Mouse (Mus musculus) myocyte (in vitro differentiated cells): ENCODE results near the gene Gdf15. TPM values are rescaled to one million over a fixed set of nuclear protein-coding genes. Genes with fewer than 3 reads are reported as not detected.

Experiments used
- H3K27me3 ChIP-seq: one replicate; pipeline ENCODE4 v1.6.1; 2011; ENCODE audit not compliant: control insufficient read depth, insufficient read depth, insufficient read length
- H3K36me3 ChIP-seq: one replicate; pipeline ENCODE4 v1.6.1; 2011; ENCODE audit not compliant: control insufficient read depth, insufficient read depth
- H3K4me2 ChIP-seq: one replicate; pipeline ENCODE4 v1.6.1; 2011; ENCODE audit warnings: low read depth, control low read depth
- H3K4me3 ChIP-seq: one replicate; pipeline ENCODE4 v1.5.1; 2011; ENCODE audit warnings: mild to moderate bottlenecking, control low read depth, moderate library complexity
- H3K79me2 ChIP-seq: one replicate; pipeline ENCODE4 v1.6.1; 2011; ENCODE audit not compliant: control insufficient read depth, insufficient read depth
- H3ac ChIP-seq: one replicate; pipeline ENCODE4 v1.6.1; 2011; ENCODE audit not compliant: control insufficient read depth, insufficient read length
- CEBPB ChIP-seq: IDR thresholded peaks from 2 replicates; pipeline ENCODE4 v1.6.1; 2011; ENCODE audit warnings: mild to moderate bottlenecking, moderate library complexity; ENCODE audit not compliant: poor library complexity, insufficient read depth, severe bottlenecking
- E2F4 ChIP-seq: IDR thresholded peaks from one replicate; pipeline ENCODE4 v1.6.1; 2011; ENCODE audit warnings: mild to moderate bottlenecking, control low read depth, moderate library complexity; ENCODE audit not compliant: insufficient read depth
- MAX ChIP-seq: IDR thresholded peaks from one replicate; pipeline ENCODE4 v1.6.1; 2011; ENCODE audit warnings: low read depth, mild to moderate bottlenecking, control low read depth
- MYOD1 ChIP-seq, 3 experiments: IDR thresholded peaks; one replicate each; pipeline ENCODE4 v1.6.1; 2011; ENCODE audit warnings: control low read depth in 2 of 3, low read depth in 2 of 3, mild to moderate bottlenecking in 2 of 3, moderate library complexity in 1 of 3; ENCODE audit not compliant: insufficient read length in 2 of 3, control insufficient read depth in 1 of 3
- MYOG ChIP-seq, 3 experiments: IDR thresholded peaks; one replicate each; pipeline ENCODE4 v1.6.1; 2011; ENCODE audit warnings: control low read depth in 2 of 3, low read depth in 2 of 3, mild to moderate bottlenecking in 2 of 3; ENCODE audit not compliant: insufficient read length in 2 of 3, control insufficient read depth in 1 of 3, insufficient read depth in 1 of 3
- POLR2A ChIP-seq: IDR thresholded peaks from one replicate; pipeline ENCODE4 v1.6.1; 2011; ENCODE audit warnings: low read depth, mild to moderate bottlenecking, control low read depth, moderate library complexity; ENCODE audit not compliant: insufficient read length
- POLR2AphosphoS2 ChIP-seq: IDR thresholded peaks from one replicate; pipeline ENCODE4 v1.6.1; 2011; ENCODE audit warnings: low read depth, control low read depth; ENCODE audit not compliant: insufficient read length
- REST ChIP-seq: IDR thresholded peaks from one replicate; pipeline ENCODE4 v1.6.1; 2011; ENCODE audit warnings: mild to moderate bottlenecking, control low read depth, moderate library complexity; ENCODE audit not compliant: insufficient read depth, insufficient read length
- SRF ChIP-seq: IDR thresholded peaks from one replicate; pipeline ENCODE4 v1.6.1; 2011; ENCODE audit warnings: low read depth; ENCODE audit not compliant: control insufficient read depth, insufficient read length
- TCF12 ChIP-seq: IDR thresholded peaks from one replicate; pipeline ENCODE4 v1.6.1; 2011; ENCODE audit warnings: mild to moderate bottlenecking, control low read depth; ENCODE audit not compliant: poor library complexity, insufficient read depth, severe bottlenecking
- TCF3 ChIP-seq: IDR thresholded peaks from one replicate; pipeline ENCODE4 v1.6.1; 2011; ENCODE audit warnings: low read depth, control low read depth; ENCODE audit not compliant: insufficient read length
- USF1 ChIP-seq: IDR thresholded peaks from one replicate; pipeline ENCODE4 v1.6.1; 2011; ENCODE audit warnings: low read depth, mild to moderate bottlenecking, control low read depth, moderate library complexity
- polyA plus RNA-seq: library from polyadenylated mRNA; unstranded; fragments of >200 nt; fragmentation: generic; extraction: Trizol; gene quantifications from one replicate; pipeline ENCODE4 v1.2.1, GENCODE M21; 2012; ENCODE audit warnings: missing spikeins

The Gdf15 gene
- polyA plus RNA-seq, 1 experiment, result 54.1 TPM

- Histone ChIP-seq H3K4me2 (no peak overlapping the region), H3K4me3 (no peak overlapping the region), H3K27me3 (no peaks in the 10 kb centered on the region), H3K79me2 (no peaks in the 10 kb centered on the region), H3K36me3 (peaks cover 9% of the 10 kb centered on the region), H3ac (no peak overlapping the region)
- no peak for TF ChIP-seq SRF
- TF ChIP-seq MAX, result no peak
- TF ChIP-seq E2F4, result no peak
- no peak for TF ChIP-seq CEBPB
- no peak for TF ChIP-seq POLR2AphosphoS2
- no peak for TF ChIP-seq TCF12
Observed at GRCm38 (mm10) chr8:70653226-70653625, 21.0 kb upstream of the Gdf15 start.

GRCm38 (mm10) chr8:70650351-70650750 lies 18.1 kb upstream of the Gdf15 start:
- Histone ChIP-seq H3ac (no peak overlapping the region), H3K4me2 (no peak overlapping the region), H3K27me3 (no peaks in the 10 kb centered on the region), H3K4me3 (no peak overlapping the region), H3K36me3 (peaks cover 5% of the 10 kb centered on the region), H3K79me2 (no peaks in the 10 kb centered on the region)
- TF ChIP-seq TCF3 (no peak), TCF12 (no peak), MAX (no peak), REST (no peak), MYOD1 (IDR thresholded peaks at IDR 0.05; ENCODE audit: control insufficient read depth in 1 of 3, insufficient read length in 2 of 3, low read depth in 2 of 3) (no peak), CEBPB (no peak), MYOG (IDR thresholded peaks at IDR 0.05; ENCODE audit: control insufficient read depth in 1 of 3, insufficient read depth in 1 of 3, insufficient read length in 2 of 3, low read depth in 2 of 3) (no peak), POLR2AphosphoS2 (no peak), USF1 (no peak), SRF (no peak), POLR2A (no peak), E2F4 (no peak)

DNA sequence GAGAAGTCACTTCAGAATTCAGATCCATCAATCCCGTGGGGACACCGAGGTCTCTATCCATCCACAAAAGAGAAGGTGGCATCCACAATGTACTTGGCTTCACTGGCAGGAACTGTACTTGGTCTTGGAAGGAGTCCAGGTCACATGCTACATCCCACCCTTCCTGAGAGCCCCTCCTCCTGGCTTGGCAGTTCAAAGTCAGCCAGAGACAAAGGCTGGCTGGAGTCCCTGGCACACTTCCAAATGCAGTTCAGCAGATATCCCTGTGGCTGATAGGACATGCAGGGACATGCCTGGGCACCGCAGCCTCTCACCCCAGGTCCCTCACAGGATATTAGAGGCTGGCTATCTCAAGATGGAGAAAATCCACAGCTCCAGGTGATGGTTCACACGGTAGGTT lies 17.1 kb upstream of the Gdf15 start:
- TF ChIP-seq MYOG (IDR thresholded peaks at IDR 0.05; ENCODE audit: control insufficient read depth in 1 of 3, insufficient read depth in 1 of 3, insufficient read length in 2 of 3, low read depth in 2 of 3) (no peak), POLR2AphosphoS2 (peak; percentile 37), USF1 (peak; percentile 67)
- no peak overlapping the region for H3K4me2 ChIP-seq
- H3K79me2 ChIP-seq, result no peaks in the 10 kb centered on the region
- H3ac ChIP-seq, result no peak overlapping the region
- H3K4me3 ChIP-seq, result no peak overlapping the region
- peaks cover 5% of the 10 kb centered on the region for H3K36me3 ChIP-seq
- H3K27me3 ChIP-seq, result no peaks in the 10 kb centered on the region

GRCm38 (mm10) chr8:70648921-70649320 lies 16.7 kb upstream of the Gdf15 start:
- Histone ChIP-seq H3K4me2 (no peak overlapping the region), H3K36me3 (peaks cover 5% of the 10 kb centered on the region), H3K27me3 (no peaks in the 10 kb centered on the region)

GRCm38 (mm10) chr8:70648164-70648442 lies 15.8 kb upstream of the Gdf15 start:
- Histone ChIP-seq H3K4me2 (no peak overlapping the region), H3K27me3 (no peaks in the 10 kb centered on the region), H3K4me3 (no peak overlapping the region), H3ac (no peak overlapping the region), H3K79me2 (no peaks in the 10 kb centered on the region), H3K36me3 (peaks cover 5% of the 10 kb centered on the region)
- TF ChIP-seq TCF12 (no peak), REST (no peak), E2F4 (no peak), POLR2A (no peak), SRF (no peak), CEBPB (no peak), POLR2AphosphoS2 (no peak), TCF3 (no peak)

More at GRCm38 (mm10) chr8:70648921-70649320, 16.7 kb upstream of the Gdf15 start:
- Histone ChIP-seq H3ac (no peak overlapping the region), H3K4me3 (no peak overlapping the region), H3K79me2 (no peaks in the 10 kb centered on the region)
- no peak for TF ChIP-seq REST
- TF ChIP-seq MAX, result no peak
- TF ChIP-seq POLR2AphosphoS2, result no peak
- TF ChIP-seq E2F4, result no peak
- no peak for TF ChIP-seq USF1
- TF ChIP-seq SRF, result no peak
- TF ChIP-seq POLR2A, result no peak
